Mouse (Mus musculus) erythroblast, embryonic 14.5 days (primary cell): ENCODE results near the gene Ccdc141. TPM values are rescaled to one million over a fixed set of nuclear protein-coding genes. Genes with fewer than 3 reads are reported as not detected.

Experiments
- H3K27me3 ChIP-seq: 2 replicates; pipeline ENCODE4 v1.6.1; 2012; ENCODE audit warnings: inconsistent platforms; ENCODE audit not compliant: control insufficient read depth
- H3K36me3 ChIP-seq: 2 replicates; pipeline ENCODE4 v1.6.1; 2012; ENCODE audit warnings: mild to moderate bottlenecking, inconsistent platforms; ENCODE audit not compliant: control insufficient read depth
- H3K4me1 ChIP-seq: 2 replicates; pipeline ENCODE4 v1.6.1; 2012; ENCODE audit warnings: inconsistent platforms; ENCODE audit not compliant: control insufficient read depth
- H3K4me3 ChIP-seq: replicated peaks from 2 replicates; pipeline ENCODE3; 2012; ENCODE audit warnings: moderate library complexity, mild to moderate bottlenecking, inconsistent platforms
- H3K9me3 ChIP-seq: 2 replicates; pipeline ENCODE4 v1.6.1; 2012; ENCODE audit warnings: low read length, inconsistent platforms, mixed read lengths; ENCODE audit not compliant: control insufficient read depth
- GATA1 ChIP-seq: IDR thresholded peaks from 2 replicates; pipeline ENCODE4 v1.6.1; 2012; ENCODE audit warnings: low read length, inconsistent platforms, mixed read lengths
- TAL1 ChIP-seq: IDR thresholded peaks from 3 replicates; pipeline ENCODE4 v1.6.1; 2012; ENCODE audit warnings: low read length, inconsistent platforms, mixed read lengths
- polyA plus RNA-seq: library from polyadenylated mRNA; stranded (reverse); fragments of >175 nt; gene quantifications from 2 replicates; pipeline ENCODE4 v1.2.3, GENCODE M21; 2012

Ccdc141 gene
- polyA plus RNA-seq, 1 experiment = 0.01 TPM

DNA sequence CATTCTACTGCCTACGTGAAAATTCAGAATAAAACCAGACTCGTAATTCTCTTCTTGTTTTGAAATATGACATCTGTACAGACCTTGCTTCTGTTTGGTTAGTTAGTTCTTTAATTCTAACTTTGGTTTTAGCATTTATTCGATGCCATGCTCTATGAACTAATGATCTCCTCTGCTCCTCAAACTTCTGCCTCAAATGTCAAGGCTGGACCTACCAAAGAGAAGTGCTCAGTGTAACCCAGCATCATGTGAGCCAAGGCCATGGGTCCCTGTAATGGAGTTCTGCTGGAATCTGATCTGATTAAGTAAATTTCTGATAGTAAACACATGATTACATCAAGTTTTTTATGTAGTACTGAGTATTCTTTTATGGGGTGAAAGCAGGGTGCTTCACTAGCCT is 21.4 kb upstream of the Ccdc141 start:
- Histone ChIP-seq H3K4me1 (no peaks in the 10 kb centered on the region), H3K27me3 (no peaks in the 10 kb centered on the region), H3K36me3 (no peaks in the 10 kb centered on the region), H3K9me3 (no peaks in the 10 kb centered on the region), H3K4me3 (no peak overlapping the region)
- TF ChIP-seq TAL1 (no peak), GATA1 (no peak)

DNA sequence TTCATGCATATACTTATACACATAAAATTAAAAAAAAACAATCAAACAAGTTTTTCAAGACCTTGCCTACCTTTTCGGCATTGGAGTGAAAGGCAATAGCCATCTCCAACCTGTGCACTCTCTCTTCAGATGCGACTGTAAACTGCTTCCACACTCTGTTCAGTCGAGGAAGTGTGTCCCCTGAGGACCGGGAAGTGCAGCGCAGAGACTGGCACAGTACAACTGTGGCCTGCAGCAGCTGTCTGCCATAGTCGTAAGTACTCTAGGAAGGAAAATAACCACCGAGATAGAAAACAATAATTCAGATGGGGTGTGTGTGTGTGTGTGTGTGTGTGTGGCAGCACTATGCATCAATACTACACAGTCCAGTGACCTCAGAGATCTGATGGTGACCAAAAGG is 20.5 kb upstream of the Ccdc141 start:
- Histone ChIP-seq H3K36me3 (no peaks in the 10 kb centered on the region), H3K27me3 (no peaks in the 10 kb centered on the region), H3K4me3 (no peak overlapping the region), H3K4me1 (no peaks in the 10 kb centered on the region), H3K9me3 (no peaks in the 10 kb centered on the region)
- TF ChIP-seq GATA1 (no peak), TAL1 (no peak)

DNA sequence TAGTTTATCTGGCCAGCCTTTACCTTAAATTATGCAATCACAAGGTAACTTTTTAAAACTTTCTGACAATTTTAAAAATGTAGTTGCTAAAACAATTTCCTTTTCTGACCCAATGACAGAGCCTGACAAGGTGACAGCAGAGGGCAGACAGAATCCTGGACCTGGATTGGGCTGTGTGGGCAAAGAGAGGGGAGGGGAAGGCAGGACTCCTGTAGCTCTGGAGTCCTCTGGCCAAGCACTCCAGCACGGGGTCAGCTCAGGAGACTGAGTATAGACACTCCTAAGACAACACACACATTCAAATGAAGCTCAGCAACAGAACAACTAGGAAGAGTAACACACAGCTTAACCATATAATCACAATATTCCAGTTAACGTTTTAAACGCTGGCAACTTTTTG is 19.9 kb upstream of the Ccdc141 start:
- H3K4me3 ChIP-seq = no peak overlapping the region
- no peaks in the 10 kb centered on the region for H3K27me3 ChIP-seq
- TF ChIP-seq GATA1 = no peak
- no peak for TF ChIP-seq TAL1
- no peaks in the 10 kb centered on the region for H3K4me1 ChIP-seq
- no peaks in the 10 kb centered on the region for H3K9me3 ChIP-seq
- H3K36me3 ChIP-seq = no peaks in the 10 kb centered on the region

DNA sequence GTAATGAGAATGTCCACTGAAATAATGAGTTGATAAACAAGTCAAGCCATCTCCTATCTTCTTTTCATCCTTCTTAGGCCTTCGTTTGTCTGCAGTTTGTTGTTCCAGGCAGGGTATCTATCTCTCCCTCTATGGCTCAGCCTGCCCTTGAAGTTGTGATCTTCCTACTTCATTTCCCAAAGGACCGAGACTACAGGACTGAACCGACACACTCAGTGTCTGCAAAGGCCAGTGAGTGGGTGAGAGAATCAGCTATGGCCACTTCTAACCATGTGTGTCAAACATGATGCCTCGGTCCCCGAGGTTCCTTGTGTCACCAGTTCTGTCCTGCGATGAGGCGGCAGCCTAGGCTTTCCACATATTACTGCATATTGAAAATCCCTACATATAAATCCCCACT is 19.2 kb upstream of the Ccdc141 start:
- no peaks in the 10 kb centered on the region for H3K36me3 ChIP-seq
- H3K9me3 ChIP-seq = no peaks in the 10 kb centered on the region
- TF ChIP-seq TAL1 (no peak), GATA1 (no peak)
- H3K4me1 ChIP-seq = no peaks in the 10 kb centered on the region
- H3K4me3 ChIP-seq = no peak overlapping the region
- H3K27me3 ChIP-seq = no peaks in the 10 kb centered on the region

DNA sequence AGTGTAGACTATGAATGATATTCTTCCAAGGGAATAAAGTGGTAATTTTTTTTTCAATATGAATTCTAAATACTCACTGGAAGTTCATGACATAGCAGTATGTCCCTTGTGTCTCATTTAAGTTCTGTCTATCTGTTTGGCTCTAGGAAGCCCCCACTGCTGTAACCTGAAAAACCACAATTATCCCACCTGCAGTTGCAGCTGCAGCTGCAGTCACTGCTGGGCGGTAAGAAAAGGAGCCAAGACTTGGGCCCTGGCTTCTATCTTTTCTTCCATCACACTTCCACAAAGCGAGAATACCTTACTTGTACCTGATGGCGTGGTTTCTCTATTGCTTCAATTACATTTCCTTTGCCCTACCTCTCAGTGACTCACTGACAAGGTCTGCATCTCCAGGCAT is 17.1 kb upstream of the Ccdc141 start:
- Histone ChIP-seq H3K27me3 (no peaks in the 10 kb centered on the region), H3K4me3 (no peak overlapping the region), H3K9me3 (no peaks in the 10 kb centered on the region), H3K4me1 (peaks cover 3% of the 10 kb centered on the region; the same call in 1 of the 2 replicates), H3K36me3 (no peaks in the 10 kb centered on the region)
- TF ChIP-seq GATA1 (no peak), TAL1 (no peak)

DNA sequence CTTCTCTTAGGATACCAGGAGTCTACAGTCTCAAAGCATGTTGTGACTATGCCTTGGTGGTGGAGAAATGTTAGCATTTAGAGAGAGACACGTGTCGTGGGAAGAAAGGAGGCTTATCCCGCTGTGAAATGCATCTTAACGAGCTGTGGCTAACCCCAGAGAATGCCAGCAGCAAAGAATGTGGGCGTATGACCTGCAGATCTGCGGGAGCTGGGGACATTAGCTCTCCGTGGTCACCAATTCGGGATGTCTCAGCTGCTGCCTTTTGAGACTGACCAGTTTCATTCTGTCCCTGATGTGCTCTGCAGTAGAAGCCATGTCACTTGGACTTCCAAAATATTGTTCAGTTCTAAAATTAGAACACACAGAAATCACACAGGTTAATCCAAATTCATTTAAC is 16.5 kb upstream of the Ccdc141 start:
- no peak for TF ChIP-seq GATA1
- no peak for TF ChIP-seq TAL1
- Histone ChIP-seq H3K4me1 (peaks cover 3% of the 10 kb centered on the region; the same call in 1 of the 2 replicates), H3K9me3 (no peaks in the 10 kb centered on the region), H3K27me3 (no peaks in the 10 kb centered on the region), H3K4me3 (no peak overlapping the region), H3K36me3 (no peaks in the 10 kb centered on the region)

DNA sequence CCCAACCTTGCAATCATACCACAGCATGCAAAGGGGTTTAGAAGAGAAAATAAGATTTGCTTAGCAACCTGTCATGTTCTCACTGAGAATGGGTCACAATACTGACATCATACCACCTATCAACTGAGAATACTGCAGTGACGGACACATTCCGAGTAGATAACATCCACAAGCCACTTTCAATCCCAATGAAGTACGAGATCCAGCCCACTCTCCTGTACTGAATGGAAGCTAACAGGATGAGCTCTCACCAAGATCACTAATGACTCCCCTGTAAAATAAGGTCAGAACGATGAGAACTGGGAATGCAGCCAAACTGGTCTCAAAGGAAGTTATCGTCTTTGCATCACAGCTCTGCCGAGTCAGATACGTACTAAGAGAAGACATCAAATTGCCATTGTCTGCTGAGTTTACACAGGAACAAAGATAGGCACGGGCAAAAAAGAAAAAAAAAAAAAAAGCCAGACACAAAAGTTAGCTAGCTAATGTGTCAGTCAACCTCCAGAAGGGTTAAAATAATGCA is 13.7 kb upstream of the Ccdc141 start:
- TF ChIP-seq GATA1 (no peak), TAL1 (no peak)
- no peaks in the 10 kb centered on the region for H3K9me3 ChIP-seq
- H3K4me3 ChIP-seq = no peak overlapping the region
- no peaks in the 10 kb centered on the region for H3K36me3 ChIP-seq
- H3K27me3 ChIP-seq = no peaks in the 10 kb centered on the region
- H3K4me1 ChIP-seq = peaks cover 12% of the 10 kb centered on the region

DNA sequence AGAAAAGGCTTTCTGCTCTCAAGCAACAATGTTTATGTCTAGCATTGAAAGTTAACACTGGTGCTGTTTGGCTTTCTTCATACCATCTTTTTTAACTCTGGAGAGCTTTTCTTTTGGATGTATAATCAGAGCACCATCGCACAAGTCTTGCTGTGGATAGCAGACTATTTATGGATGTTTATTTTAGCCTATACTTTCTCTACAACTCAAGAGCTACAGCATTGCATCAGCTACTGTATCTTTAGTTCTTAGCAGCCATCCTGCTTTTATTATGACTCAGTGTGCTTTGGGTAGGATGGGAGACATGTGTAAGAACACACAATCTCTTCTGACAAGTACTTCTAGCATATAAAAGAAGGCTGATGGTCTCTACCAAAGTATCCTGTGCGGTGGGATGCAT is 13.2 kb upstream of the Ccdc141 start:
- Histone ChIP-seq H3K4me1 (peaks cover 17% of the 10 kb centered on the region), H3K4me3 (no peak overlapping the region), H3K9me3 (no peaks in the 10 kb centered on the region), H3K27me3 (no peaks in the 10 kb centered on the region), H3K36me3 (no peaks in the 10 kb centered on the region)
- TF ChIP-seq GATA1 = no peak
- no peak for TF ChIP-seq TAL1

DNA sequence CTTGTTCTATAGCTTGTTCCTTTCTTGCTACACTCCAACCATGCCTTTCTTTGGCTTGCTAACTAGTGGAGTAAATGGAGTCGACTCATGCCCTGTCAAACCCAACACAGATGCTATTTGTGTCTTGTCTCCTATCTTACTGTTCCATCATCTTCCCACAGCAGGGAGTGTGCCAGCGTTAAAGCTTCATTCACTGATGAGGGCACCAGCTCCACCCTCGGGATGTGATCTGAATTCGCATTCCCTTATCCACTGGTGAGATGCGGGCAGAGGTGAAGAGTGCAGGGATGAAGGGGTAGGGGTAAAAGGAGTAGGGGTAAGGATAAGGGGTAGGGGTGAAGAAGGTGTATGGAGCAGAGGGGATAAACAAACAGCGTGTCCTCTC is 12.6 kb upstream of the Ccdc141 start:
- H3K4me1 ChIP-seq = peaks cover 23% of the 10 kb centered on the region
- H3K9me3 ChIP-seq = no peaks in the 10 kb centered on the region
- no peaks in the 10 kb centered on the region for H3K36me3 ChIP-seq
- no peaks in the 10 kb centered on the region for H3K27me3 ChIP-seq
- H3K4me3 ChIP-seq = no peak overlapping the region
- TF ChIP-seq GATA1 = no peak
- no peak for TF ChIP-seq TAL1
